Mouse (Mus musculus): ENCODE data around the gene Stxbp2. TPM values are rescaled to one million over a fixed set of nuclear protein-coding genes. Genes with fewer than 3 reads are reported as not detected.

Stxbp2 gene
- polyA plus RNA-seq, 1 experiment from 2014 or later: 25.2 TPM

- Histone ChIP-seq H3K4me1 (ENCODE audit: control insufficient read depth, insufficient read depth, low read length) (no peaks in the 10 kb centered on the region), H3K9ac (ENCODE audit: low read length) (no peak overlapping the region), H3K36me3 (ENCODE audit: control insufficient read depth, insufficient read depth, low read length) (peaks cover 11% of the 10 kb centered on the region), H3K4me3 (ENCODE audit: low read depth, low read length) (no peak overlapping the region), H3K9me3 (ENCODE audit: control insufficient read depth, low read length) (no peaks in the 10 kb centered on the region), H3K4me2 (ENCODE audit: low read depth) (no peak overlapping the region), H3K27ac (ENCODE audit: low read depth, low read length) (no peak overlapping the region), H3K27me3 (ENCODE audit: control insufficient read depth, insufficient read depth, low read length) (no peaks in the 10 kb centered on the region)
- DNase-seq (ENCODE audit: low spot score) (no peak), ATAC-seq (ENCODE audit: insufficient read depth, low FRiP score, low TSS enrichment) (no peak)
- WGBS: 69% methylated on average over 6 of the region's 6 CpGs
These were observed 52.8 kb downstream of the Stxbp2 start for GRCm38 (mm10) chr8:3683408-3684176.

GRCm38 (mm10) chr8:3684530-3684929 is 53.8 kb downstream of the Stxbp2 start:
- ATAC-seq (ENCODE audit: insufficient read depth, low FRiP score, low TSS enrichment) (no peak), DNase-seq (ENCODE audit: low spot score) (no peak)
- Histone ChIP-seq H3K4me1 (ENCODE audit: control insufficient read depth, insufficient read depth, low read length) (no peaks in the 10 kb centered on the region), H3K9ac (ENCODE audit: low read length) (no peak overlapping the region), H3K27ac (ENCODE audit: low read depth, low read length) (no peak overlapping the region), H3K9me3 (ENCODE audit: control insufficient read depth, low read length) (no peaks in the 10 kb centered on the region), H3K4me2 (ENCODE audit: low read depth) (no peak overlapping the region), H3K27me3 (ENCODE audit: control insufficient read depth, insufficient read depth, low read length) (no peaks in the 10 kb centered on the region), H3K36me3 (ENCODE audit: control insufficient read depth, insufficient read depth, low read length) (peaks cover 3% of the 10 kb centered on the region), H3K4me3 (ENCODE audit: low read depth, low read length) (no peak overlapping the region)

GRCm38 (mm10) chr8:3685422-3685821 is 54.7 kb downstream of the Stxbp2 start:
- H3K9me3 ChIP-seq (ENCODE audit: control insufficient read depth, low read length): no peaks in the 10 kb centered on the region
- H3K4me1 ChIP-seq (ENCODE audit: control insufficient read depth, insufficient read depth, low read length): no peaks in the 10 kb centered on the region
- no peak overlapping the region for H3K27ac ChIP-seq (ENCODE audit: low read depth, low read length)
- H3K36me3 ChIP-seq (ENCODE audit: control insufficient read depth, insufficient read depth, low read length): no peaks in the 10 kb centered on the region; the same call in 1 of the 2 replicates
- H3K4me2 ChIP-seq (ENCODE audit: low read depth): no peak overlapping the region
- H3K9ac ChIP-seq (ENCODE audit: low read length): no peak overlapping the region
- DNase-seq (ENCODE audit: low spot score) (no peak), ATAC-seq (ENCODE audit: insufficient read depth, low FRiP score, low TSS enrichment) (no peak)
- no peak overlapping the region for H3K4me3 ChIP-seq (ENCODE audit: low read depth, low read length)
- 65% methylated on average over 5 of the region's 5 CpGs for WGBS
- no peaks in the 10 kb centered on the region for H3K27me3 ChIP-seq (ENCODE audit: control insufficient read depth, insufficient read depth, low read length)

- no peaks in the 10 kb centered on the region for H3K4me1 ChIP-seq (ENCODE audit: control insufficient read depth, insufficient read depth, low read length)
- ATAC-seq (ENCODE audit: insufficient read depth, low FRiP score, low TSS enrichment) (no peak), DNase-seq (ENCODE audit: low spot score) (no peak)
- H3K27me3 ChIP-seq (ENCODE audit: control insufficient read depth, insufficient read depth, low read length): no peaks in the 10 kb centered on the region
- no peaks in the 10 kb centered on the region for H3K36me3 ChIP-seq (ENCODE audit: control insufficient read depth, insufficient read depth, low read length)
- 80% methylated on average over 6 of the region's 6 CpGs for WGBS
- no peaks in the 10 kb centered on the region for H3K9me3 ChIP-seq (ENCODE audit: control insufficient read depth, low read length)
- H3K4me3 ChIP-seq (ENCODE audit: low read depth, low read length): no peak overlapping the region
- H3K27ac ChIP-seq (ENCODE audit: low read depth, low read length): no peak overlapping the region
- H3K9ac ChIP-seq (ENCODE audit: low read length): no peak overlapping the region
- H3K4me2 ChIP-seq (ENCODE audit: low read depth): no peak overlapping the region
These were observed 56.8 kb downstream of the Stxbp2 start for GRCm38 (mm10) chr8:3687537-3687936.

- Histone ChIP-seq H3K27me3 (ENCODE audit: control insufficient read depth, insufficient read depth, low read length) (no peaks in the 10 kb centered on the region), H3K4me1 (ENCODE audit: control insufficient read depth, insufficient read depth, low read length) (no peaks in the 10 kb centered on the region), H3K9ac (ENCODE audit: low read length) (no peak overlapping the region), H3K4me3 (ENCODE audit: low read depth, low read length) (no peak overlapping the region), H3K4me2 (ENCODE audit: low read depth) (no peak overlapping the region), H3K36me3 (ENCODE audit: control insufficient read depth, insufficient read depth, low read length) (no peaks in the 10 kb centered on the region), H3K27ac (ENCODE audit: low read depth, low read length) (no peak overlapping the region), H3K9me3 (ENCODE audit: control insufficient read depth, low read length) (no peaks in the 10 kb centered on the region)
- 74% methylated on average over 3 of the region's 3 CpGs for WGBS
- DNase-seq (ENCODE audit: low spot score): no peak
- ATAC-seq (ENCODE audit: insufficient read depth, low FRiP score, low TSS enrichment): no peak
These were observed 60.0 kb downstream of the Stxbp2 start for GRCm38 (mm10) chr8:3690774-3691173.

Other genes starting within 250 kb of the Stxbp2 start
- gene Arhgef18, start 237.9 kb upstream of the Stxbp2 start, polyA plus RNA-seq (2014; fragmentation: Nextera tagmentation; extraction: Ambion mirVana): 9.0 and 10.8 TPM in 2 replicates
- 2.9 TPM in 2 replicates for gene Pex11g, start 163.3 kb upstream of the Stxbp2 start, polyA plus RNA-seq (2014; fragmentation: Nextera tagmentation; extraction: Ambion mirVana)
- gene Tex45, start 160.1 kb upstream of the Stxbp2 start, polyA plus RNA-seq (2014; fragmentation: Nextera tagmentation; extraction: Ambion mirVana): 0.20 TPM in 1 of 2 replicates, not detected in the other
- 29.9 and 36.8 TPM in 2 replicates for gene Zfp358, start 137.8 kb upstream of the Stxbp2 start, polyA plus RNA-seq (2014; fragmentation: Nextera tagmentation; extraction: Ambion mirVana)
- gene Mcoln1, start 130.5 kb upstream of the Stxbp2 start, polyA plus RNA-seq (2014; fragmentation: Nextera tagmentation; extraction: Ambion mirVana): 50.3 and 56.0 TPM in 2 replicates
- 17.9 and 20.7 TPM in 2 replicates for gene Pnpla6, start 115.6 kb upstream of the Stxbp2 start, polyA plus RNA-seq (2014; fragmentation: Nextera tagmentation; extraction: Ambion mirVana)
- gene C330021F23Rik, start 63.0 kb upstream of the Stxbp2 start, polyA plus RNA-seq (2014; fragmentation: Nextera tagmentation; extraction: Ambion mirVana): 4.8 and 5.6 TPM in 2 replicates
- 13.7 and 14.5 TPM in 2 replicates for gene Camsap3, start 43.7 kb upstream of the Stxbp2 start, polyA plus RNA-seq (2014; fragmentation: Nextera tagmentation; extraction: Ambion mirVana)
- gene Xab2, start 9.6 kb upstream of the Stxbp2 start, polyA plus RNA-seq (2014; fragmentation: Nextera tagmentation; extraction: Ambion mirVana): 61.6 and 68.3 TPM in 2 replicates
- gene Pet100, start 9.4 kb upstream of the Stxbp2 start, polyA plus RNA-seq (2014; fragmentation: Nextera tagmentation; extraction: Ambion mirVana): 91.7 and 99.2 TPM in 2 replicates
- gene Pcp2, start 5.4 kb upstream of the Stxbp2 start, polyA plus RNA-seq (2014; fragmentation: Nextera tagmentation; extraction: Ambion mirVana): not detected in 2 replicates
- not detected in 2 replicates for gene Retn, start 24.8 kb downstream of the Stxbp2 start, polyA plus RNA-seq (2014; fragmentation: Nextera tagmentation; extraction: Ambion mirVana)
- not detected in 2 replicates for gene Mcemp1, start 34.8 kb downstream of the Stxbp2 start, polyA plus RNA-seq (2014; fragmentation: Nextera tagmentation; extraction: Ambion mirVana)
- 7.9 and 11.3 TPM in 2 replicates for gene Fcor, start 41.4 kb downstream of the Stxbp2 start, polyA plus RNA-seq (2014; fragmentation: Nextera tagmentation; extraction: Ambion mirVana)
- gene Trappc5, start 45.3 kb downstream of the Stxbp2 start, polyA plus RNA-seq (2014; fragmentation: Nextera tagmentation; extraction: Ambion mirVana): 37.0 and 43.6 TPM in 2 replicates
- 0.11 and 0.24 TPM in 2 replicates for gene Fcer2a, start 63.2 kb downstream of the Stxbp2 start, polyA plus RNA-seq (2014; fragmentation: Nextera tagmentation; extraction: Ambion mirVana)
- gene Clec4g, start 89.7 kb downstream of the Stxbp2 start, polyA plus RNA-seq (2014; fragmentation: Nextera tagmentation; extraction: Ambion mirVana): 0.26 TPM in 1 of 2 replicates, not detected in the other
- not detected in 2 replicates for gene Cd209a, start 118.0 kb downstream of the Stxbp2 start, polyA plus RNA-seq (2014; fragmentation: Nextera tagmentation; extraction: Ambion mirVana)
- gene Cd209e, start 223.4 kb downstream of the Stxbp2 start, polyA plus RNA-seq (2014; fragmentation: Nextera tagmentation; extraction: Ambion mirVana): not detected in 2 replicates
- not detected in 2 replicates for gene Cd209d, start 247.6 kb downstream of the Stxbp2 start, polyA plus RNA-seq (2014; fragmentation: Nextera tagmentation; extraction: Ambion mirVana)